Mouse (Mus musculus) kidney, embryonic 15.5 days (tissue): ENCODE results near the gene Ptpn23. TPM values are rescaled to one million over a fixed set of nuclear protein-coding genes. Genes with fewer than 3 reads are reported as not detected.
"Not testable (repeated sequence)": the region's sequence is repeated elsewhere in the genome, so short reads cannot be mapped to it uniquely, and the experiment has no call there.

Experiments used
- ATAC-seq: fragments of 200-750 bp; cut with Nextera tagmentation; replicated peaks from 2 replicates; pipeline ENCODE4 v1.8.0; 2017; ENCODE audit warnings: moderate TSS enrichment; ENCODE audit not compliant: low FRiP score
- H3K27ac ChIP-seq: fragments of 300-500 bp; sonication (generic); 2 replicates; pipeline ENCODE4 v1.5.1; 2015; ENCODE audit warnings: mild to moderate bottlenecking, inconsistent platforms
- H3K27me3 ChIP-seq: fragments of 300-500 bp; sonication (generic); 2 replicates; pipeline ENCODE4 v1.6.1; 2015; ENCODE audit warnings: inconsistent platforms
- H3K36me3 ChIP-seq: fragments of 300-500 bp; sonication (generic); 2 replicates; pipeline ENCODE4 v1.6.1; 2015; ENCODE audit warnings: inconsistent platforms
- H3K4me1 ChIP-seq: fragments of 300-500 bp; sonication (generic); 2 replicates; pipeline ENCODE4 v1.6.1; 2015; ENCODE audit warnings: inconsistent platforms
- H3K4me2 ChIP-seq: fragments of 300-500 bp; sonication (generic); 2 replicates; pipeline ENCODE4 v1.6.1; 2015; ENCODE audit warnings: moderate library complexity, mild to moderate bottlenecking, inconsistent platforms
- H3K4me3 ChIP-seq: fragments of 300-500 bp; sonication (generic); replicated peaks from 2 replicates; pipeline ENCODE4 v1.5.1; 2015; ENCODE audit warnings: mild to moderate bottlenecking, inconsistent platforms
- H3K9ac ChIP-seq: fragments of 300-500 bp; sonication (generic); 2 replicates; pipeline ENCODE4 v1.6.1; 2015; ENCODE audit warnings: mild to moderate bottlenecking, inconsistent platforms
- H3K9me3 ChIP-seq: fragments of 300-500 bp; sonication (generic); replicated peaks from 2 replicates; pipeline ENCODE4 v1.6.1; 2016; ENCODE audit warnings: inconsistent platforms
- WGBS: fragments of 180-500 bp; shearing (Covaris S2); methylation state at CpG from one replicate; pipeline ENCODE4 v1.1.7; 2015; ENCODE audit warnings: mixed read lengths; 5-methylcytosine and 5-hydroxymethylcytosine counted together
- polyA plus RNA-seq: library from polyadenylated mRNA; unstranded; fragments of >200 nt; fragmentation: Nextera tagmentation; extraction: Ambion mirVana; gene quantifications from 2 replicates; pipeline ENCODE4 v1.2.1, GENCODE M21; 2015

Ptpn23 gene
- polyA plus RNA-seq, 1 experiment from 2014 or later: 16.9 TPM

DNA sequence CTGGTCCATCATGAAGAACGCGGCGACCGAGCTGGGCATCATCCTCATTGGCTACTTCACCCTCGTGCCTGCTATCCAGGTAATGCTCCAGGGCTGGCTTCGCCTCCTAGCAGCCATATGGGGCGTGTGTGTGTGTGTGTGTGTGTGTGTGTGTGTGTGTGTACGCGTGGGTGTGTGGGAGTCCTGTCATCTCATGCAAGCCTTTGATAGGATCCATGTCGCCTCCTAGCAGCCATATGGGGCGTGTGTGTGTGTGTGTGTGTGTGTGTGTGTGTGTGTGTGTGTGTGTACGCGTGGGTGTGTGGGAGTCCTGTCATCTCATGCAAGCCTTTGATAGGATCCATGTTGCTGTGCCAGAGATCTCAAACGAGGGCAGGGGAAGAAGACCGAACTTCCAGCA is 30.4 kb downstream of the Ptpn23 start:
- not testable (repeated sequence) for H3K9ac ChIP-seq, H3K4me1 ChIP-seq, H3K4me3 ChIP-seq, H3K9me3 ChIP-seq, H3K27me3 ChIP-seq, ATAC-seq, H3K27ac ChIP-seq, H3K4me2 ChIP-seq
- 84% methylated on average over 14 of the region's 15 CpGs for WGBS
- peaks cover 87% of the 10 kb centered on the region for H3K36me3 ChIP-seq

DNA sequence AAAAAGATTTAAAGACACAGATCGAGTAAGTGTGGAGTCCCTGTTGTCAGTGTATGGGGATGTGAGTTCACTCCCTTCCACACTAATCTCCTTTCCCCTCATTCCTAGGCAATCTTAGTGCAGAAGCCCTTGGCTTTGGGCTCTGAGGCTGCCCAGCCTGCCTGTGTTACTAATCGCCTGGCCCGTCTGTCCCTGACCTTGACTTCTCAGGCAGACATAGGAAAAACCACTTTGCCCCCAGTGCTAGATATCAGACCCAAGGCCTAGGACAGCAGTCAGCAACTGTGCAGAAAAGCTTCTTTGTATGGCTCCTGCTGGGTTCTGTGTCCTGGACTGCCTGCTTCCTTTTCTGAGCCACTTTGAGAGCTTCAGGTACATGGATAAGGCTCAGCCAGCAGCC is 32.3 kb downstream of the Ptpn23 start:
- 94% methylated on average over 3 of the region's 3 CpGs for whole genome bisulfite sequencing
- no peak overlapping the region for H3K4me3 ChIP-seq
- no peaks in the 10 kb centered on the region for H3K9me3 ChIP-seq
- H3K9ac ChIP-seq: no peak overlapping the region
- peaks cover 3% of the 10 kb centered on the region; the same call in 1 of the 2 replicates for H3K4me1 ChIP-seq
- peaks cover 73% of the 10 kb centered on the region for H3K36me3 ChIP-seq
- no peak overlapping the region for H3K4me2 ChIP-seq
- ATAC-seq: no peak
- H3K27me3 ChIP-seq: no peaks in the 10 kb centered on the region
- H3K27ac ChIP-seq: no peak overlapping the region

DNA sequence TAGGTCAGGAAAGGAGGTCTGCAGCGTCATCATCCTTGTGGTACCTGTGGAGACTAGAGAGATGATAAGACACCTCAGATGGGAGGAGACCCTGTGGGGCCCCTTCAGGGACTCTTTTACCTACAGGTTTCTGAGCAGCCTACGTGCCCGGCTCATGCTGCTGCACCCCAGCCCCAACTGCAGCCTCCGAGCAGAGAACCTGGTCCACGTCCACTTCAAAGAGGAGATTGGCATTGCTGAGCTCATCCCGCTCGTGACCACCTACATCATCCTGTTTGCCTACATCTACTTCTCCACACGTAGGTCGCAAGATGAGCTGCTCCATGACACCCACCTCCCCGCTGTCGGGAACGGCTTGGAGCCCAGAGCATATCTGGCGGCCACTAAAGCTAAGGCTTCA is 34.1 kb downstream of the Ptpn23 start:
- Histone ChIP-seq H3K4me3 (no peak overlapping the region), H3K27ac (no peak overlapping the region), H3K36me3 (peaks cover 59% of the 10 kb centered on the region), H3K9ac (no peak overlapping the region), H3K27me3 (no peaks in the 10 kb centered on the region), H3K4me2 (no peak overlapping the region), H3K4me1 (no peaks in the 10 kb centered on the region), H3K9me3 (no peaks in the 10 kb centered on the region)
- WGBS: 92% methylated on average over 13 of the region's 13 CpGs
- ATAC-seq: no peak

DNA sequence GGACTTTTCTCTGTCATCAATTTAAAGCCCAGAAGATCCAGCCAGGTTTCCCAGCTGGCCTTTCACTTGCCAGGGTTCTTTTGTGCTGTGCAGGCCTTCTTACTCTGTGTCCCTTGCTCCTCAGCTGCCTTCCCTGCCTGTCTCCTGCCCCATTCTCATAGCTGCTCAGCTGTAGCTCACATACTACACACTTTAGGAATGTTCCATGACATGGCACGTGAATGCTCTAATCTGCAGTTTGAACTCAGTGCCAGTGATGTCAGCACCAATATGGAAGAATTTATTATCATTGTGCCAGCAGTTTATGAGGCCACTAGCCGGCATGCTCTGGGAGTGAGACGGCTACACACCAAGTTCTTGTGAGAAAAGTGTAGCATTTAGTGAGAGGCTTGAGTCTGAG is 38.2 kb downstream of the Ptpn23 start:
- Histone ChIP-seq H3K4me2 (no peak overlapping the region), H3K27ac (no peak overlapping the region), H3K9me3 (no peaks in the 10 kb centered on the region), H3K9ac (no peak overlapping the region), H3K4me3 (no peak overlapping the region), H3K4me1 (0 out of 2 replicates have a peak, but pooled peaks cover 7% of the 10 kb centered on the region), H3K36me3 (peaks cover 42% of the 10 kb centered on the region), H3K27me3 (no peaks in the 10 kb centered on the region)
- WGBS: 86% methylated on average over 3 of the region's 3 CpGs
- ATAC-seq: no peak

DNA sequence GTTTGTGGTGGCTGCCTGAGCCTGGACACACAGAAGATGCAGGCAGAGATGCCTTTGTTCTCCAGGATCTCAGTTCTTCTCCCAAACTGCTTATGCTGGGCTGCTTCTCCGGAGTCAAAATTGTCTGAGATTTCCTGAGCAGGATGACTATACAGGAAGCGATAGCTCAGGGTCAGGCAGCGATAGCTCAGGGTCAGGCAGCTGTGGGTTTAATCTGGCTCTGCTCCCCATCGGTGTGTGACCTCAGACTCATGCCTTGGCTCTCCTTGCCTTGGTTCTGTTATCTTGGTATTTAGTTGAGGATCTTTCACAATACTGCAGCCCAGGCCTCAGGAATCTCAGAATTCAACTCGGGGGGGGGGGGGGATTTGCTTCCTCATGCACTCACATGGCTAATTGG is 41.3 kb downstream of the Ptpn23 start:
- 71% methylated on average over 5 of the region's 5 CpGs for WGBS
- no peak overlapping the region for H3K27ac ChIP-seq
- ATAC-seq: no peak

DNA sequence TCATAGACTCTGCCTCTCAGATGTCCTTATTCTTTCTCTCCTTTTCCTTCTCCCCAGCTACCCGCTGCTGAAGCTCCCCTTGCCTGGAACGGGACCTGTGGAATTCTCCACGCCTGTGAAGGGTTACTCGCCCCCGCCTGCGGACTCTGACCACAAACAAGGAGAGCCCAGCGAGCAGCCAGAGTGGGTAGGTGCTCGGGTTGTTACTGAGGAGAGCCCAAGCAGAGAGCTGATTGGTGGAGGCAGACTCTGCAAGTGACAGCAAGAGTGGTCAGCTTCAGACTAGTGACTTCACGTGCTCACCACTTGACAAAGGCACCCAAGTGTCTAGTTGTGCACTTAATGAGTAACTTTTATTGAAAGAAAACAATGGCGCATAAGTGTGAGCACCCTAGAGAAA is 45.7 kb downstream of the Ptpn23 start:
- WGBS: 86% methylated on average over 10 of the region's 10 CpGs
- Histone ChIP-seq H3K4me3 (no peak overlapping the region), H3K27me3 (no peaks in the 10 kb centered on the region), H3K9me3 (no peaks in the 10 kb centered on the region), H3K4me2 (no peak overlapping the region), H3K36me3 (peaks cover 34% of the 10 kb centered on the region), H3K27ac (no peak overlapping the region), H3K9ac (no peak overlapping the region), H3K4me1 (0 out of 2 replicates have a peak, but pooled peaks cover 7% of the 10 kb centered on the region)
- no peak for ATAC-seq

More for the DNA sequence above, 41.3 kb downstream of the Ptpn23 start:
- Histone ChIP-seq H3K9me3 (no peaks in the 10 kb centered on the region), H3K4me2 (no peak overlapping the region), H3K4me1 (0 out of 2 replicates have a peak, but pooled peaks cover 7% of the 10 kb centered on the region), H3K4me3 (no peak overlapping the region), H3K36me3 (peaks cover 40% of the 10 kb centered on the region), H3K9ac (no peak overlapping the region), H3K27me3 (no peaks in the 10 kb centered on the region)

DNA sequence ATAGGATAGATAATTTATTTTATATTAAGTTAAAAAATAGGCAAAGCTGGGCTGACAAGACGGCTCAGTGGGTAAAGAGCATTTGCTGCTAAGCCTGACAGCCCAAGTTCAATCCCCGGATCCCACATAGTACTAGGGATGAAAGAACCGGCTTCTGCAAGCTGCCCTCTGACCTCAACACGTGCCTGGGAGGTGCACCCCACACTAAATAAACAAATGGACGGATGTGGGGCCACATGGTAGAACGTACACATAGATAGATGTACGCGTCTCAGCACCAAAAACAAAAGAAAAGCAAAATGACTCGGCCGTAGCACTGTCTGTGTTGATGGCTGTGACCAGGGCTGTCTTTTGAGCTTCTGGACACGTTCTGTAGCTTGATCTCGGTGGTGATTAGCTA is 46.7 kb downstream of the Ptpn23 start:
- 43% methylated on average over 12 of the region's 12 CpGs for WGBS
- ATAC-seq: no peak
- Histone ChIP-seq H3K4me2 (no peak overlapping the region), H3K9me3 (no peaks in the 10 kb centered on the region), H3K27ac (no peak overlapping the region), H3K36me3 (peaks cover 31% of the 10 kb centered on the region), H3K4me1 (0 out of 2 replicates have a peak, but pooled peaks cover 3% of the 10 kb centered on the region), H3K27me3 (no peaks in the 10 kb centered on the region), H3K9ac (no peak overlapping the region), H3K4me3 (no peak overlapping the region)

DNA sequence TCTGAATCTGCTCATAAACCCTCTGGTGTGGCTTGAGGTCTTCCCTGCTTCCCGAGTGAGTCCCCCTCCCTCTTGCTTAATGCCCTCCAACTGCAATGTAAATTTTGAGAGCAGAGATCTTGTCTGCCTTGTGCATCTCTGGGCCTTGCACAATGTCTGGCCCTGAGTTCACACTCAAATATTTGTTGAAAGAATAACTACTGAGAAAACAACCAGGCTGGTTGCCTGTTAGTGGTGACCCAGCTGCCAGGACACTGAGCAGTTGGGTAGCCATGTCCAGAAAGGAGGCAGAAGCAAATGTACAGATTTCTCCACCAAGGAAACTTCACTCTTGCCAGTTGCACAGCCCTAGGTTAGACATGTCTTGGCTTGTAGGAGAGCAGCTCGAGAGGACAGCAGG is 49.7 kb downstream of the Ptpn23 start:
- Histone ChIP-seq H3K27ac (no peak overlapping the region), H3K4me3 (no peak overlapping the region), H3K9me3 (no peaks in the 10 kb centered on the region), H3K36me3 (peaks cover 16% of the 10 kb centered on the region), H3K9ac (no peak overlapping the region), H3K4me1 (no peaks in the 10 kb centered on the region), H3K27me3 (no peaks in the 10 kb centered on the region), H3K4me2 (no peak overlapping the region)
- no peak for ATAC-seq
- 66% methylated on average over 2 of the region's 2 CpGs for WGBS

DNA sequence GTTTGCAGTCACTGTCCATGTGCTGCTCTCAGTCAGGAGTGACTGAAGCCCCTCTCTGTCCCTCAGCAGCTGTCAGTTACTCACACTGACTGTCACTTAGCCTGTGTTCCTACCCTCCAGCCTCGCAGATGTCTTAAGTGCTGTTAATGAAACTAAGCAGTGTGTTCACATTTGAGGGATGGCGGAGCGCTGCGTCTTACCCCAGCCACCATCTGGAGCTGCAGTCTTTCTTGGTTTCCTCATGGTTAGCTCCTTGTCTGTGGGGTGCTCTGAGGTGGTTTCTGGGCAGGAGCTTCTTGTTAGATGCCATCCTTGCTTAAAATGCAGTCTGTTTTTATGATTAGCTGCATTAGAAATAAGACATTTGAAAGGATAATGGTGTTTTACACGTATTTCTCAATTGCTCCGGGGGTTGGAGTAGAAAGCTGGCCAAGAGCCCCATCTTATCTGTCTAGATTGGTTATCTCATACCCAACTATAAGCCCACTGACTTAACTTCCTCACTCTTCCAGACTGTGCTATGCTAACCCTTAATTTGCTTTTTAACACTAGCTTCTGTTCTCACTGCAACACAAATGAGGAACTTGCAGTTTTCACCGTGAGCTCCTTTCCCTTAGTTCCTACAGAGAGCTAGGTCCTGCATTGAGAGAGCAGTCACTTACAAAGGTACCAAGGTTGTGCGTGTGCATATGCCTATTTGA is 55.9 kb downstream of the Ptpn23 start:
- no peak overlapping the region for H3K27ac ChIP-seq
- 91% methylated on average over 8 of the region's 8 CpGs for WGBS

DNA sequence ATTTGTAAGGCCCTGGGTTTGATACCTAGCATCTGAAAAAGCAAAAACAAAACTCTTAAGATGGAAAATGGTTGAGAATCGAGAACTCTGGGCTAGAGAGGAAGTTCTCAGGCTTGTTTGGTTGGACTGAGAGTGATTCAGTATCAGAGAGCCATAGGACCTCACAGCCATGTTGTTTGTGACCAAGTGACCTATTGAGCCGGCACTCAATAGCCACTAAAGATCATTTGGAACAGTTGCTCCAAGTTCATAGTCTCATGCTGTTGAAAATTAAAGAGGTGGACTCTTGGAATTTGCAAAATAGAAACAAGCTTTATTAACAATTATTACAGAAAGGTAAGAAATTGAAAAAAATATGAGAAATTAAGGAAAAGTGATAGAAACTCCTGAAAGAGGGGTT is 56.7 kb downstream of the Ptpn23 start:
- no peak overlapping the region for H3K4me2 ChIP-seq
- no peaks in the 10 kb centered on the region for H3K9me3 ChIP-seq
- 86% methylated on average over 2 of the region's 2 CpGs for whole genome bisulfite sequencing
- H3K9ac ChIP-seq: no peak overlapping the region
- H3K36me3 ChIP-seq: peaks cover 8% of the 10 kb centered on the region; the same call in 1 of the 2 replicates
- no peak overlapping the region for H3K4me3 ChIP-seq
- ATAC-seq: no peak
- H3K4me1 ChIP-seq: 0 out of 2 replicates have a peak, but pooled peaks cover 2% of the 10 kb centered on the region
- H3K27me3 ChIP-seq: no peaks in the 10 kb centered on the region
- no peak overlapping the region for H3K27ac ChIP-seq

More for the DNA sequence above, 55.9 kb downstream of the Ptpn23 start:
- Histone ChIP-seq H3K4me1 (0 out of 2 replicates have a peak, but pooled peaks cover 2% of the 10 kb centered on the region), H3K9me3 (no peaks in the 10 kb centered on the region), H3K4me3 (no peak overlapping the region), H3K27me3 (no peaks in the 10 kb centered on the region), H3K9ac (no peak overlapping the region), H3K4me2 (no peak overlapping the region), H3K36me3 (peaks cover 8% of the 10 kb centered on the region; the same call in 1 of the 2 replicates)
- no peak for ATAC-seq

DNA sequence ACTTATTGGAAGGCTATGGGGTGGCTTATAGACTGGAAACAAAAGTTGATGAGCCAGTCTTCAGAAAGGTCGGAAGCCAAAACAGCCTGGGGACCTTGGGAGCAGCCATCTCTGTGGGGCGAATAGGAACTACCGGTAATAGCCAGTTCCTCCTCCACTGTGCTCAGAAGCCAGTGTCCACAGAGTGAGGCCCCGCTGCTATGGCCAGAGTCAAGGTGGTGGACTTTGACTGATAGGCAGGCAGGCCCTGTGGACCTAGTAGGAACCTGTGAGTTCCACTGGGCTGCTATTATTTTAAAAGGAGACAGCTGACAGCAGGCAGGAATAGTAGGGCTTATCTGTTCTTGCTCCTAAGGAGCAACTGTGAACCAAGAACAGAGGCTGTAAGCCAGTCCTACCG is 57.4 kb downstream of the Ptpn23 start:
- no peaks in the 10 kb centered on the region for H3K27me3 ChIP-seq
- no peaks in the 10 kb centered on the region for H3K9me3 ChIP-seq
- H3K27ac ChIP-seq: no peak overlapping the region
- peaks cover 2% of the 10 kb centered on the region; the same call in 1 of the 2 replicates for H3K4me1 ChIP-seq
- H3K4me2 ChIP-seq: no peak overlapping the region
- ATAC-seq: no peak
- 77% methylated on average over 5 of the region's 5 CpGs for WGBS
- peaks cover 6% of the 10 kb centered on the region; the same call in 1 of the 2 replicates for H3K36me3 ChIP-seq
- no peak overlapping the region for H3K4me3 ChIP-seq
- H3K9ac ChIP-seq: no peak overlapping the region

DNA sequence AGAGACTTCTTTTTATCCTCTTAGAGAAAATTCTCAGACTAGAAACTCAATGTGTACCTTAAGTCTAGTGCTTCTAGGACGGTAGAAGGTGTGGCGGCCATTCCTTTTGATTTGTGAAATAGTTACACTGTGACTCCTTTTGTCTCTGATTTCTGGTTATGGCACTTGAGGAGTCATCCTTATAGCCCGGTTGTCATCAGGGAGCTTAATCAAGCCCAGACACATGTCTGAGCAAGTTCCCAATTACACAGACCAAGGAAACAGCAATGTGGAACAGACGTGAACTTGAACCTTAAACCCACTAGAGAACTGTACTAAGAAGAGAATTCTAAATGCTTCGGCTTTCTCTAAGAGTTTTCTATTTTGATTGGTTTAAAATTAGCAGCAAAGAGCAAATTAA is 57.8 kb downstream of the Ptpn23 start:
- Histone ChIP-seq H3K9ac (no peak overlapping the region), H3K4me2 (no peak overlapping the region), H3K36me3 (peaks cover 4% of the 10 kb centered on the region; the same call in 1 of the 2 replicates), H3K27me3 (no peaks in the 10 kb centered on the region), H3K9me3 (no peaks in the 10 kb centered on the region), H3K27ac (no peak overlapping the region), H3K4me3 (no peak overlapping the region), H3K4me1 (peaks cover 6% of the 10 kb centered on the region)
- 91% methylated on average over 5 of the region's 5 CpGs for WGBS
- no peak for ATAC-seq
